Mouse (Mus musculus): ENCODE measurements around the gene Zfhx3.

Gene Zfhx3

DNA sequence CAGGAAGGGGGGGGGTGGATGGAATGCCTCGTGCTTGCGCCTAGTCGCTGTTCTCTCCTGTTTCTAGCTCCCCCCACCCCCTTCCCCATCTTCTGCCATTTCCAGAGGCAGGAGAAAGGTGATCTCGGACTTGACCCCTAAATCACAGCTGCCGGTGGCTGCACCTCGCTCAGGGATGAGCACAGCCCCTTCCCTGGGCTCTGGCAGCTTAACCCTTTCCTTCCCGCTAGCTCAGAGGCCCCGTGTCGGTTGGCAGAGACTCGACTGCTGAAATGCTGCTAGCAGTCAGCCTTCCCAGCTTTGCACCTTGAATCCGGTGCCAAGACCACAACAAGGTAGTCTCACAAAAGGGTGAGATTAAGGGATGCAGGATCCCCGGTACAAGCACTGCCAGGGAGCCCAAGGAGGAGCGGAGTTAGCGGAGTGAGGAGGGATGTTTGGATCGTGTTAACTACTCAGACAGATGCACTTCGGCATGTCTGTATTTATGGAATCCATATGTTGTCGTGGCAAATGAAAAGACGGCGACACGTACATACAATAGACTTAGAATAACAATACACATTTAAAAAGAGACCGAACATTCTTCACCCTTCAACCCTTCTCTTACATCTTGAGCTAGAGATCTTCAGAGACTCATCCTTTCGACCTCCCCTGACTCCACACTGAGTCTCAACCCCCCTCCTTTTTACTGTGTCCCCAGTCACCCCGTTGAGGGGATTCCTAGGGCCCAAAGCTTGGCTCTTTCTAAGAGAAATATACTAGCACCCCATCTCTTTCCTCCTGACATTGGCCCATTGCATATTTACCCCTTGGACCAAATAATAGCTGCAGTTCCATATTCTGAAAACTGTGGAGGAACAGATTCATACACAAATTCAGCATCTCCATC lies 757.3 kb downstream of the Zfhx3 start:
- in situ Hi-C loops (cut with MboI, MseI), result no loop called here

DNA sequence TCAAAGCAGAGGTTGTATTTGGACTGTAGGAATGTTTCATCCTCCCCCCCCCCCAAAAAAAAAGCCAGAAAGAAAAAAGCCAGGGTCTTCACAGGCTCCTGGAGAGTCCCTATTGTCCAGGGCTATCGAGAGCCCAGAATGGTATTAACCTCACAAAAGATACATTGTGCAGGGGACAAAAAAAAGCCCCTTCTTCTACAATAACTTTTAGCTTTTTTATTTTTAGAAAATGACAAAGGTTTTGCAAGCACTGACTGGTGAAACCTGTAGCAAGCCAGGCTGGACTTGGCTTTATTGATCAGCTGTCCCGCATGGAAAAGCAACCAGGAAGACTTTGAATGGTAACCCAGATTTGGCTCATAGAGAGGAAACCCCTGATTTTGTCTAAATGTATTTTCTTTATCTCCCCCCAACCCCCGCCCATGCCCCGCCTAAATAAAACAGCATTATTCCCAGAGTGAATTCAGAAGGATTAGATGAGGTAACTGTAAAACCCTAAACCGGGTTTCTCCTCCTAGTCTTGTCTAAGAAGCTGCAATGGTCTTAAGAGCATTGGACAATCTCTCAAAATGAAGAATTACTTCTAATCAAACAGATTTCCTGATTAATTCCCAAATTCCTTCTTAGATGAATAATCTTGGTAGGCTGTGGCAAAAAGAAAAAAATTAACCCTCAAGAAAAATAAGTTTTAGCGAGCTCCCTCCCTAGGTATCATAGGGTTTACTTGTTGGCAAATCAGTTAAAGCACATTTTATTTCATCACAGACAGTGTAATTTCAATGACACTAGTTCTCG lies 759.1 kb downstream of the Zfhx3 start:
- in situ Hi-C loops (cut with MboI, MseI), result no loop called here

DNA sequence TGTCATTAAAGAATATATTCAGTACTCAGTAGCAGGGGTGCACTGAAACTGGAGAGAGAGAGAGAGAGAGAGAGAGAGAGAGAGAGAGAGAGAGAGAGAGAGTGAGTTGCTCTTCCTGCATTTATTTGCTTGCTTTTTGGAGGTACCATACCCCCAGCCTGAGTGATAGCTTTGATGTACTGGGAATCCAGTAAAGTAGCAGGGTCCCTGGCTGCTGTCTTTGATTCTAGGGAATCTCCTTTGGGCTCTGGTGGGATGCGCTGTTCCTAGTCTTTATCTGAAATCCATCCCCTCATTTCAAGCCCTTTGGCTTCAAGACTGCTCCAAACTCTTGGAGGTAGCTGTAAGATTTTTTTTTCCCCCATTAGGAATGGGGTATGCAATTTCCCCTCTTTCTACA lies 759.8 kb downstream of the Zfhx3 start:
- in situ Hi-C loops (cut with MboI, MseI), result no loop called here

DNA sequence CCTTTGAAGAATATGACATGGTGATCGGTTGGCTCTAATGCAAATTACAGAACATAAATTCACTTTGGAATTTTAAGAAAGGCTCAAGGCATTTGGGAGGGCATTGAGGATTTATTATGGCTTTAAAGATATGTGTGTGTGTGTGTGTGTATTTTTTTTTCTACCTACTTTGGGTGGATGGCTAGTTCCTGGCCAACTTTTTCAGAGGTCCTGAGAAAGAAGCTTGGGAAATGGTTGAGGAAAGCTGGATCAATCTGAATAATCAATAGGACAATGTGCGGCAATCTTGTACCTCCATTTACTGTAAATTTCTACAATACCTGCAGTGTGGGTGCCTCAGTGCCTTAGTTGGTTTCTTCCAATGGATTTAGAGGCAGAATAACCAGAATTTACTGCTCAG lies 763.3 kb downstream of the Zfhx3 start:
- in situ Hi-C loops (cut with MboI, MseI), result no loop called here

DNA sequence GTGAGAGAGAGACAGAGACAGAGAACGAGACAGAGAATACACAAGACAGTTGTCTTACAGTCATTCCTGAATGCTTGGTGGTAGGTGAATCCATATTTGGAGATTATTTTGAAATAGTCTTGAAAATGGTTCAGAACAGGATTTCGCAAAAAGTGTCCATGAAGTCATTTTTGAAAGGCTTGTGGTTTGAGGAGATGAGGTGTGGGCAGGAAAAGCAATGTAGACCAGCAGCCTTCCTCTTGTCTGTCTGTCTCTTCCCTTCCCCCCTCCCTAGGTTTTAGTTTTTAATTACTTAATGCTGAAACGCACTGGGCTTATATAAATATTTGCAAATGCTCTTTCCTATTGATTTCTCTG lies 764.0 kb downstream of the Zfhx3 start:
- in situ Hi-C loops (cut with MboI, MseI), result no loop called here

DNA sequence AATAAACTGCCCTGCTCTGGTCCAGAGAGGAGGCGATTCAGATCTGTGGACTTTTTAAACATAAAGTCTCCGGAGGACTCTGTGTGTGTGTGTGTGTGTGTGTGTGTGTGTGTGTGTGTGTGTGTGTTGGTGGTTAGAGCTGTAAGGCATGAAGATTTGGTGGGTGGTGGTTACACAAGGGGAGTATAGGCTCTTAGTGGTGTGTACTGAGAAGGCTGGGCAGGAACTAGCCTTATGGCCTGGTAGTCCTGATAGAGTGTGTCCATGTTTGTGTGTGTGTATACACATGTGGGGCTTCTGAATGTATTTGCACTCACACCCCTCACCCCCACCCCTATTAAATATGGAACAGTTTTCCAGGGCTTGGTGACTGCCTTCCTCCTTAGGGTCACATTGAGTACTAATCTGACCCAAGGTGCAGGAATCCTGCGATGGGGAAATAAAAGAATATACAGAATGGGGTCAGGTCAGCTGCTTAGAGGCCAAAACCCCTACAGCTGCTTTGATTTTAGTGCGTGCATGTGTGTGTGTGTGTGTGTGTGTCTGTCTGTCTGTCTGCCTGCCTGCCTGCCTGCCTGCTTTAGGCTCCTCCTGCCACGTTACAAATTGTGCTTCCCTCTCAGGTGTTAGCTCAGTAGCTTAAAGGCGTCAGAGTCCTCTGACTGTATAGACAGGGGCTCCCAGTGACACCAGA lies 764.6 kb downstream of the Zfhx3 start:
- in situ Hi-C loops (cut with MboI, MseI), result no loop called here

DNA sequence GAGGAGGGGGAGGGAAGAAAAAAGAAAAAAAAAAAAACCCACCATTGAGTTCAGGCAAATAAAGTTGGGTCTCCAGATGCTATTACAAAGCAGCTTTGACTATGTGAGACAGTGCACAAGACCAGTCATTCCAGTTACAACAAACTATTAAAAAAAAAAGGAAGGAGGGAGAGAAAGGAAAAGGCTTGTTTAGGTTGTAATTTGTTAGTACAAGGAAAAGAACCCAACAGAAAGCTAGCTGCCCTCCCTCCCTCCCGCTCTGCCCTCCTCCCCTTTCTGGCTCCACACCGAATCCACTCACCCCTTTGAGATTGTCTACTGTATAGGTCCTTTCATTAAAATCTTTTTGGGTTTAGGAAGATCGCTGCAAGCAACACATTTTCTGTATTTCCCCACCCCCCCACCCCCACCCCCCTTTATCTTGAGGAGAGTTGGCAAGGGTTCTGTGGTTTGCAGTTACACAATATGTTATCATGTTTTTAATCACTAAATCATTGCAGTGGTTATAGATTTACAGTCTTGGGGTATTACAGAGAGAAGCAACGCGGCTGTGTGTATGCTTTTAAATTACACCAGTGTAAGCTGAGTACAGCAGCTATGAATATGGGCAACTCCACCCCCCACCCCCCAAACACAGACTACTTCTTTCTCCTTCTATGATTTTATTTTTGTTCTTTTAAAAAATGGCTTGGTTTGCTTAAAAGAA lies 765.3 kb downstream of the Zfhx3 start:
- in situ Hi-C loops (cut with MboI, MseI), result no loop called here

DNA sequence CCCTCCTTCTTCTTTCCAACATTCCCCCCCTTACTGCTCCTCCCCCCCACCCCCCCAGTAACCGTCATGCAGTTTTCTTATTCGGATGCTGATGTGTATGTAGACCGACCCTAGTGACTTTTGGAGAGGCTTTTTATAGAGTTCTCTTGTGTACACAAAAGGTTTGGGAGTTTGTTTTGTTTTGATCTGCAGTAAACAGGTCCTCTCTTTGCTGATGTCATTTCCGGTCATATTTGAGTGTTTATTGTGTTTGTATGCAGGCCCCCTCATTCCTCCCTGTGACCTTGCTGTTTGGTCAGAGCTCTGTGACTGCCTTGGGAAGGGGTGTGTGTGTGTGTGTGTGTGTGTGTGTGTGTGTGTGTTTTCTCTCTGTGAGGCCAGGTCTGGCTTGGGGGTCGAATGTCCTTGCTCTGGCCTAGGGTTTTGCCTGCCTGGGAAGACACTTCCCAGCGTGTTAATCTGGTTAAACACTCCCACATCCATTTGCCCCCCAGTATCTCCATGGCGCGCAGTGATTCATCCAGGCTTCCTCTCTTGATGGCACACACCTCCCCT lies 766.5 kb downstream of the Zfhx3 start:
- in situ Hi-C loops (cut with MboI, MseI), result no loop called here

DNA sequence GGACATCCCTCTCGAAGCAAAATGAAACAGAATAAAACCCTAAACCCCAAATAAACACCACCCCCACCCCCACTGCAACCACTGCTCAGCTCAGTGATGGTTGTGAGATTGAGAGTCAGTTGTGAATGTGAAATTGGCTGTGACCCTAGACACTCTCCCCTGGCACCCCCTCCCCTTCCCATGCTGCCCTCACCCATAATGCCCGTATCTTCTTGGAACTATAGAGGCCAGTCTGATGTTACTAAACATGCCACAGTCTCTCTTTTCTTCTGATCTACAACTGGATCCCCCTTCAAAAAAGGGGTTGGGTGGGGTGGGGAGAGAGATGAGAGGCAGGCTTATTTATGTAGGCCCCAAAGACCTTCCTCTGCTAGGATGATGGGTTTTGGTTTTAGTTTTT lies 767.0 kb downstream of the Zfhx3 start:
- in situ Hi-C loops (cut with MboI, MseI), result no loop called here

DNA sequence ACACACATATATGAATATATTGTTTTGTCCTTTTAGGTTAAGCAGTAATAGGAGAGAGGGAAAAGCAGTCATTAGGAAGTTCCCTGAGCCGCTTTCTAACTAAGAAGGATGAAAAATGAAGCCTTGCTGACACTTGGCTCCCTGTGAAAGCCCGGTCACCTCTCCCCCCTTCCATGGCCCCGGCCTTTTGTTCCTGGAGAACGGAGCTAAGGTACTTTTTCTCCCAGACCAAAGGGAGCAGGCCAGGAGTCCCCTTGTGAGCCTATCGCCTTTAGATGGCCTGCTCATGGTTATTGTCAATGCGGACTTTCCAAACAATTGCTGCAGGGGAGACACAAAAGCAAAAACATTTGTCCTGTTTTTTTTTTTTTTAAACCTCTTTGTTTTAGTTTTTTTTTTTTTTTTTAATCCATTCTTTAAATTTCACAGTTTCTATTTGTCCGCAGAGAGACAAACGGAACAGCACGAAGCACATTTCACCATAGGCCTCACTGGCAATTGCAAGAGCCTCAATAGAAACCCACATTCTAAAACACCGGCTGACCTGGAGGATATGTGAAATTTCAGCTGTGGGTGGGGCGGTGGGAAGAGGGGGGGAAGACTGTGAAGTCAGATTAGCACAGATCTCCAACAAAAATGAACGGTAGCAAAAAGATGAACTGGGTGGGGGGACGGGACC lies 767.6 kb downstream of the Zfhx3 start:
- in situ Hi-C loops (cut with MboI, MseI), result no loop called here

DNA sequence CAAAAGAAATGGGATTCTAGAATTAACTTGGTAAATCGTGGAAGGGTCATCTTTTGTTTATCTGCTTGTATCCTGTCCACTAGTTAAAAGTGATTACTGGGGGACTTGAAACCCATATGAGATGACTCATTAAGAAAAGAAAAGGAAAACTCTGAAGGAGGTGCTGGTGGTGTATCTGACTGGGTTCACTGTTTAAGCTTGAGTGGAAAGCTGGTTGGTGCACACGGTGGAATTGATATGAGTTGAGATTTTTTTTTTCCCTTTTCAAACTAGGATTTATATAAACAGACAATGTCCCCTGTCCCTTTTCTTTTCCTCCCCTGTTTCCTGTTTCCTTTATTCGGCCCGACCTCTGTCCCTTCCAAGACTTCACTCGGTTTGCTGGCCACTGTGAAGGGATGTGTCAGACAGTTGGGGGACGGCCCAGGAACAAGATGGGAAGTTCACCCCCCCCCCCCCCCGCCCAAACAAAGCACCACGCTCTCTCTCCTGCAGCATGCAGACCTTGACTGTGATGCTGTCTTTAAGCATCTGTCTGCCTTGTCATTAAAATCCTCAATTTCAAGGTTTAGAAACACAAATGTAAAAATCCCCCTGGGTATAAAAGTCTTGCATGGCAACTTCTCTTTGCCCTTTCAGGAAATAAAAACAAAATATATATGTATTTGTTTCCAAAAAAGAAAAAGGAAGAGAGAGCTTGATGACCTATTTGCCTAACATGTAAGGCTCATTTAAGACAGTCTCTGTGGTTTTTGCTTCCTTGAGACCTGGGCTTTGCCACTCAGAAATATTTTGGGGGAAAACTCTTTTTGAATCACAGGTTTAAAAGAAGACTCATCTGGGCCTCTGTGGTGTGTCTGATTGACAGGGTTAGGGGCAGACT lies 768.4 kb downstream of the Zfhx3 start:
- in situ Hi-C loops (cut with MboI, MseI), result no loop called here

DNA sequence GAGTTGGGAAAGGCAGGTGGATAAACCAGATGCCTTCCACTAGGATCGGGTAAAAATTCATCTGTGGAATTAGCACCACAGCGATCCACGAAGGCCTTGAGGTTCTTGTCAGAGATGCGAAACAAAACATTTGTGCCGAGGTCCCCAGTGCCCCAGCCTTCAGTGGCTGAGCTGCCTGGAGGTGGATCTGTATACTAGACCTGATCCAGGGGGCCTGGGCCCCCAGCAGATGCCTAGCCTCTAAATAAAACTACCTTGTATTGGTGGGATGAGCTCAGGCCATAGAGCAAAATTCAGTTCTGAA lies 769.0 kb downstream of the Zfhx3 start:
- in situ Hi-C loops (cut with MboI, MseI), result no loop called here

DNA sequence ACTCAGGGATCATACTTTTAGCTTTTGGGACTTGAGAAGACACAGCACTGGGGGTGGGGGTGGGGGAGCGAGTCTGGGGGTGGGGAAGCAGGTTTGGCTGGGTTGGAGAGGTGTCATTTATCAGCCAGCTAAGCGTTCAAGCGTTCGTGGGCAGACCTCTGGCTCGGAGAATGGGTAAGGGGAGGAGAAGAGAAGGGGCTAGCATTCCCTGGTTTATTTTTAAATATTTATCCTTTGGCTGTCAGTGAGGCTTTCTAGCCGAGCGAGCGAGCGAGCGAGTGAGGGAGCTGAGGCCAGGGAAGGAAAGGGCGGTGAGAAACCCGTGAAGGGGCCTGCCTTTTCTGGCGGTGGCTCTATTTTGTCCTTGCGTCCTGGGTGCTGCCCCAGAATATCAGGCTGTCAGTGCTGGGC lies 769.6 kb downstream of the Zfhx3 start:
- in situ Hi-C loops (cut with MboI, MseI), result no loop called here

DNA sequence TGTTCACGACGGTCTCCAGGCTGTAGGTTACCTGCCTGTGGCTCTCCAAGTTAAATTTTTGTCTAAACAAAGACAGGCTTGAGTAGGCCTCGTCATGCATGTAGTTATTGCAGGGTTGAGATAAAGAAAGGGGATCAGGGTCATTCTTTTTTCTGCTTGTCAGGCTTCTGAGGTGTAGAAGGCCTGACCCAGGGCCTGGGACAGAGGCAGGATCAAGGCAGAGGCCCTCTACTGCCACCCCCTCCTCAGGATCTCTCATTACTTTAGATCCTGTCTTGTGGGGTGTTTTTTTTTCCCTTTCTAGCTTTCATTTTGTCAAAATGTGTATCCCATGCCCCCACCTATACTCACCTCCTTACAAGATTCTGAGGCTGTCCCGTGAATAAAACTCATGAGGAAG lies 770.2 kb downstream of the Zfhx3 start:
- in situ Hi-C loops (cut with MboI, MseI), result no loop called here

DNA sequence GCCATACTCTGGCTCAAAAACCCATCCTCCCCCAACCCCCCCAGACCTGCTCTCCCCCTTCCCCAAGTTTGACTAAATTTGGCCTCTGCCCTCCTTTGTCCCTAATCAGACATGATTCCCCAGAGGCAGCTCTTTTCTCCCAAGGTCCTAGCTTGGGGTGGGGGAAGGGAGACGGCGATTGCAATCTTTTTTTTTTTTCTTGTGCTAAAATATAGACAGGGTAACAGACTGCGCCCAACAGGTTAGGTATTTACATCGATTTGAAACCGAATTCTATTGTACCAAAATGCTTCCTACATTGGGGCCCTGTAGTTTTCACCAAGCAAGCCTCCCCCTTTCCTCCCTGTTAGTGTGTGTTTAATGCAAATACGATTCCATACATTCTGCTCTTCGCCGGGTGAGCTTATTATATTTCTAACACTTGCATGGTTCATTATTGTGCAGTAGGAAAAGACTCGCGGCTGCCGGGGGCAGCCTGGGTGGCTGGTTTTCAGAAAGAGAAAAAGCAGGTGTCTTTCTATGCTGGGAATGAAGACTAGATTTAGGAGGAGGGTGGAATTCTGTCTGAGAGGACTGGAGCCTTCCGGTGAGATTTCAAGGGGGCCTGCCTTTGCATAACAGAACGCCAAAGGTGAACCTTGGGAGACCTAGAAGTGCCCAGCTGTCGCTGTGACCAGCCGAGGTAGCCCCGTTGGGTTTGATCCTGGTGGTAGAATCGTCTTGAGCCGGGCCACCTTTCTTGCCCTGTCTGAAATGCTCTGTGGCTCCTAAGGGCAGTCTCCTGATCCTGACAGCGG lies 771.1 kb downstream of the Zfhx3 start:
- in situ Hi-C loops (cut with MboI, MseI), result no loop called here

DNA sequence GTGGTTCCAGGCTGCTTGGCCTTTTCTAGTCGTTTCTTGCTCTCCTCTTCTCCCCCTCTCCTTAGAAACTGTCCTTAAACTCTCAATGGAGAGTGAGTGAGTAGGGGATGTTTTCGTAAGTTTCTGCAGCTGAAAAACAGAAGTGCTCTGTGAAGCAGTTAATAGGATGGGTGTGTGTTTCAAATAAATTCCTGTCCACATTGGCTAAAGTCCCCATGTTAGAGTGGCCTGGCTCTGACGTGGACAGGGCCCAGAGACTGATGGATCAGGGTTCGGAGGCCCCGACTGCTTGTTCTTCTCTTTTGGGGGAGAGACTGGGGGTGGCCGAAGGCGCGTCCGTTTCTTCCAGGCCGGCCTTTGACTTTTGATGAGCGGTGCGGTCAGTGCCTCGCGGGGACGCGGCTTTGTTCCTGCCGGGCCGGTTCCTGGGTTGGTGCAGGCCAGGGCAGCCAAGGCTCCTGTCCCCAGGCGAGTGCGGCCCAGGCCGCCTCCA lies 771.7 kb downstream of the Zfhx3 start:
- in situ Hi-C loops (cut with MboI, MseI), result no loop called here

DNA sequence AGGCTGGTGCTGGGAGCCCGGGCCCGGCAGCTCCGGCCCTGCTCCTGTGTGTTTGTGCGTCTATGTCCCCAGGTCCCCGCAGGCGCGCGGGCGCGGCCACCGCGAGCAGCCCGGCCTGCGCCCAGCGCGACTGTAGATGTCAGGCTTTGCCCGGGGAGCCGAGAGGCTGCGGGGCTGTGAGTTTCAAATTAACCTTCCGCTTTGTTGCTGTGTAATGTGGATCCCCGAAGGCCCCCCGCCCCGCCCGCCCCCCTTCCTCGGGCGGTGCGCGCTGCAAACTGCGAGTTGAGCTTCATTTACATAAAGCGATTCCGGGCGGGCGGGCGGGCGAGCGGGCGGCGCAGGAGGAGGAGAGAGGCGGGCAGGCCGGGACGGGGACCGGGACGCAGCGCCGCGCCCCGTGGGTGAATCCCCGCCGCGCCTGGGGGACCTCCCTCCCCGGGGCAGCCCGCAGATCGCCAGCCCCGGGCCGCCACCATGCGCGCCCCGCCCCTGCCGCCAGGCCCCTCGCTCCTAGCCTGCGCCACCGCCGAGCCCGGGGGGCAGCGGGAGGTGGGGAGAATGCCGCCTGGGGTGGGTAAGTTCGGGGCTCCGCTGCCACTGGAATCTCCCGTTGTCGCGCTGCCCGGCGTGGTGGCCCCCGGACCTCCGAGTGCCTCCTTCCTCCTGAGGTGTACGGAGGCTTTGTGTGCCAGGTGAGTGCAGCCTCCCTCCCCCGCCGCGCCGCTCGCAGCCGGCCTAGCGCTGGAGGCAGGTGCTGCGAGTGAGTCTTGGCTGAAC lies 772.4 kb downstream of the Zfhx3 start:
- in situ Hi-C loops (cut with MboI, MseI), result no loop called here

DNA sequence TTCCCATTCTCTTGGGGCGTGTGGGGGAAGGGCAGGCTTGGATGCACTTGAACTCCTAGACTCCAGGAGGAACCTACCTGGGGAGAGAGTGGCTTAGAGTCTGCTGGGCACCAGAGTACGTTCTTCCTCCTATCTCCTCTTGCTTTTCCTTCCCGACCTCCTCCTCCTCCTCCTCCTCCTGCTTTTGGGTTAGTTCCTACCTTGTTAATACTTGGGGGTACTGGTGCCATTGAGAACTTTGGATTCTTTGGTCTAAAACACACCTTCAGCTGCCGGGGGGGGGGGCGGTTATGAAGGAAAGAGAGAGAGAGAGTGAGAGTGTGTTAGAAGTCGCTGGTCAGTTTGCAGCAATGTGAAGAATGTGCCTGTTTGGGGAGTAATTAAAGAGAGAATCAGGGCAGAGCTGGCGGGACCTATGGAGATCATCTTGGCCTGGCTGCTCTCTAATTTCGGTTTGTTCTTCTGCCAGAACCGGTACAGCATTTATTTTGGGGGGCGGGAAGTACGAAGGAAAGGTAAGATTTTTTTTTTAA lies 773.0 kb downstream of the Zfhx3 start:
- in situ Hi-C loops (cut with MboI, MseI), result no loop called here

Data from T-helper 1 cell (primary cell).